Mouse (Mus musculus): Measurements from ENCODE around the gene Wnt3.

Wnt3 gene

DNA sequence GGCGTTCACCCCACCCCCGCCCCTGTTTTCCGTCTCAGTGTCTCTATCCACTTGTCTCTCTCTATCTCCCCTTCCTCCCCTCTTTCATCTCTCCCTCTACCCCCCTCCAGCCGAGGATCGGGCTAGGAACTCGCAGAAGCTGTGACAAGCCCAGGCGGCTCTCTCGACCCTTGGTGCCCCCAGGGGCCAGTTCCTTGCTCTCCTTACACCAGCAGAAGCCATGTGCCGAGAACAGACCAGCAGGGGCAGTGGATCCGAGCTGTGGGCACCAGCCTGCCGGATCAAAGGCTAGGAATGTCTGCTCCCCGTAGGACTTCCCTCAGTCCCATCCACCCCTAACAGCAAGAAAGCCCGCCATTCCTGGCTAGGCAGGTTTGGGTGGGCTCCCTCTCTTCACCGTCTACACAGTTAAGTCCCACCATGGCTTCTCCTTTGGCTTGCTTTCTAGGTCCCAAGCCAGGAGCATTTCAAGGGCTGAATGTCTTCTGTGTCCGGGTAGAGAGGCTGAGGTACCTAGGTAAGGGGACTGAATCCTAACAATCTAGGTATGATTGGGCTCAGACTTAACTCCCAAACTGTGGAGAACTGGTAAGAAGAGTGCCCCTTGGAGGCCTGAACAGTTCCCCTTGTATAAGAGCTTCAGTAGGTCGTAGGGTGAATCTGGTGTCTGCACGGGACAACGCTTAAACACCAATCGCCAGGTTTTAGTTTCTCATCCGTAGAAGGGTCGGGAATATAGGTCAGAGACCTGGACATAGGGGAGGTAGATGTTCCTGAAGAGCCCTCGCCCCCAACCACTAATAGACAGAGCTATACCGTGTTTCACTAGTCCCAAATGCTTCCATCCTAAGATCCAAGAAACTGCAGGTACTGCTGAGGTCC is 1.2 kb upstream of the Wnt3 start:
- no peak for DNase-seq (ENCODE audit: low spot score in 2 of 2)

DNA sequence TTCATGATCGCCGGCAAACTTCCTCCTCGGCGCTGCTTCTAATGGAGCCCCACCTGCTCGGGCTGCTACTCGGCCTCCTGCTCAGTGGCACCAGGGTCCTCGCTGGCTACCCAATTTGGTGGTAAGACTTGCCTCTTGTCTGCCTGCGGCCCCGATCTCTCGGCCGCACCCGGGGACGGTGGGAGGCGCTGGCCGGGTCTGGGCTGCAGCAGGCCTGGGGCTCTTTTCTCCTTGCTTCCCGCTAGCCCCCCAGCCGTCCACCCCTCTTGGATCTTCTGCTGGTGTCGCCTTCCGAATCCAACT is 229 bp downstream of the Wnt3 start:
- DNase-seq (ENCODE audit: low spot score in 2 of 2), result no peak

DNA sequence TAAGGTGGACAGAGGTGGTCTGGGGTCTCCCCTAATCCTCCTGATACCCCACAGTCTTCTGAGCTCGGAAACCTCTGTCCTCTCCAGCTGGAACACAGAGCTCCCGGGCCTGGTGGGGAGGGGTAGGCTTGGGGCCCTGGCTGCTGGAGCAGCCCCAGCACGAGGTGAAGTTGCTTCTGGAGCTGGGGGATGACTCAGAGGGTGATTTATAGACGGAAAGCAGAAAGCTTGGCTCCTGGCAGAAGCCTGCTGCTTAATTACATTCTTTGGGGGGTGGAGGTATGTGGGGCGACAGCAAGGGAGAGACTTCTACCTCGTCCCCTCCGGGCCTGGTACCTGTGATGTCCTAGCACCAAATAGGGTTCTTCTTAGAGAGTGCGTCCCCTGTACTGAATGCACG is 6.2 kb downstream of the Wnt3 start:
- DNase-seq (ENCODE audit: low spot score in 2 of 2), result no peak

DNA sequence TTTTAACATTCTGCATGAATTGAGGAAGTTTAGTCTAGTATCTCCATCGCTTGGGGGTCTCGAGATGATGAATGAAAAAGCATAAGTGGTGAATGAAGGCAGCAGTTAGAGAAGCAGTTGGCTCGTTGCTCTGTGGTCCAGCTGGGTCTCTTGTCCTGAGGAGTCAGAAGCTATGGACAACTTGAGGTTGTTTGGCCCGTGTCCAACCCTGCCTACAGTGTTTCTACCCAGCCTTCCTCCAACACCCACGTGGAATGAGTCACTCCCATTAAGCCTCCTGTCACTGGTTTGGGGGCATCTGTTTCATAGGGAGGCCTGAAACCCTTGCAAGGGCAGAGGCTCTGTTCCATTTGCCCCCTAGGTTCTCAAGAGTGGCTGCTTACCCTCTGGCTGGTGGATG is 16.0 kb downstream of the Wnt3 start:
- DNase-seq (ENCODE audit: low spot score in 2 of 2), result no peak

DNA sequence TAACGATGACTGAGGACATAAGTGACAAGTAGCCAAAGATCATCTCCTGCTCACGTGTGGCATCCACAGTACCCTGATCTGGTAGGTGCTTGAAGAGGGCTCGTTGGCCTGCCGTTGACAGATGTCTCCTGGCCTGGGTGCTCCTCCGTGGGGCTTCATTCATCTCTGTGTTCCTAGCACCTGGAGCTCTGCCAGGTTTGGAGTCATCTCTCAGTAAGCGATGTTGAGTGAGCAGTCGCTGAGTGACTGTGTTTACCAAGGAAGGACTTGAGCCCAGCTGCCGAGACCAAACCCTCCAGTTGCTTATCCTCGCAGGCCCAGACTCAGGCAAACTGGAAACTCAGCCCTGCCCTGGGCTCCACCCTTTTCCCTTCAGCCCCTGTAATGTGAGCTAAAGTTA is 27.2 kb downstream of the Wnt3 start:
- no peak for DNase-seq (ENCODE audit: low spot score in 2 of 2)

DNA sequence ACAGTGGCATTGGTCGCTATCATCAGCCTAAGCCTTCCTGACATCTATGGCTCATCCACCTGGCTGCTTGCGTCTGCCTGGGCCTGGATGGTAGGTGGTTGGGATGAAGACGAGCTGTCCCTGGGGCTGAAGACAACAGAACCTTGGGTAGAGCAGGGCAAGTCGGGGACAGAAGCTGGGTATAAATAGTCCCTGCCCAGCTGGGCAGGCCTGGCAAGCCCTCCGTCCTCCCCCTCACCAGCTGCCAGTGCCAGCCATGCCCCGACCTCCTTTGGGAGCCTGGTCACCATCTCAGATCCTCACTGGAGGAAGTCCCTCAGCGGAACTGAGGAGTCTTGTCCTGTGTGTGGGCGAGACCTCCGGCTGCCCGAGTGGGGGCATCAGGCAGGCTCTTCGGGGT is 30.2 kb downstream of the Wnt3 start:
- no peak for DNase-seq (ENCODE audit: low spot score in 2 of 2)

DNA sequence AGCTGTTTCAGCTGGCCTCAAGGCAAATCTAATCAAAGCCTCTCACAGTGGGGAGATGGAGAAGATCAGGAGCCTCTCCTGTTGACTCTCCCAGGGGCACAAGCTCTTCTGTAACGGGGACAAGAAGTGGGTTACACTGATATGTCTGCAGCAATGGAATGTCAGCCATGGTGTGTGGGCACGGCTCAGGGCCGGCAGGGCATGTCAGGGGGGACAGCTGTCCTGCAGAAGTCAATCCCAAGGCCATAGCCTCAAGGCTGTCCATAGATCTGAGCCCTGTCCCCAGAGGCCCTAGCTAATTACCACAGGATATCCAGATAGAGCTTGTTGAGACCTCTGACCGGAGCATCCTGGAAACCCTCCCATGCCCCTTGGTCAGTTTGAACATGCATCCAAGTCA is 30.9 kb downstream of the Wnt3 start:
- DNase-seq (ENCODE audit: low spot score in 2 of 2), result no peak

DNA sequence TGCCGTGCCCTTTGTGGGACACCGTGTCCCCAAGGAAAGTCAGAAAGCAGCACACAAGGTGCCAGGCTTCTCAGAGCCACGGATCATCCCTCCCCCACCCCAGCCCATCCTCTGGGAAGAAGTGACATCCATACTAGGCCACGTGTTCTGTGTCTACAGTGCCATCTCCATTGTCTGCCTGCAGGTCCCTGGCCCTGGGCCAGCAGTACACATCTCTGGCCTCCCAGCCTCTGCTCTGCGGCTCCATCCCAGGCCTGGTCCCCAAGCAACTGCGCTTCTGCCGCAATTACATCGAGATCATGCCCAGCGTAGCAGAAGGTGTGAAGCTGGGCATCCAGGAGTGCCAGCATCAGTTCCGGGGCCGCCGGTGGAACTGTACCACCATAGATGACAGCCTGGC is 34.0 kb downstream of the Wnt3 start:
- no peak for DNase-seq (ENCODE audit: low spot score in 2 of 2)

DNA sequence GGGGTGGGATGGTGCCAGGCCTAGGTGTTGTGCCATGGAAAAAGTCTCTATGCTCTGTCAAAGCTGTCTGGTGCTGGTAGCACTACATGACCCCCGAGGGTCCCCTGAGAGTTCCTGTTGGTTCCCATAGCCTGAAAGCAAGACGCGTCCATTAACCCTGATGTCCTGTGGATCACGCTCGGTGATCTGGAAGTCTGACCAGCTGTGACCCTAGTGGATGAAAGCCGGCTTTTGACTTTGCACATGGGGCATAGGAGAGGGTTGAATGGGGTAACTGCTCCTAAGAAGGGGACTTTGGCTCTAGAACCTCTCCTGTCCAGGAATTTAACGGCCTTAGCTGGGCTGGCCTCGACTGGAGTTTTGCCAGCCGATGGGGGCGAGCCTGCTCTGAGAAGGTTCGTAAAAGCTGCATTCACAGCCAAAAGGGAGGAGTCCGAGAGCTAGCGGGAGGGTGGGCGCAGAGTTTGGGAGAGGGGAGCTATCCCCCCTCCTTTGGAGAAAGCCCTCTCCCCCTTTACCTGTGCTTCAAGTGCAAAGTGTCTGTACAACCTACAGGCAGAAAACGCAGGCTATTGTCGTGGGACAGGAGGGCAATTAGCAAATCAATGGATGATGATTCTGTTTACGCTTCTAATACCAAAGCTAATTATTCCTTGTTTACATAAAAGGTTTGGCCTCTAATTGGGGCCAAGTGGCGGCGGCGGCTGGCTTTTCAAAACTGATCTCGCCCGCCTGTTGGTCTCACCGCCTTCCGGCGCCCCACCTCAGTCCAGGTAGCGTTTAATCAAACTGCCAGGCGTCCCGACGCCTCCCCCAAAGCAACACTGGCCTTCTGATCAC is 35.0 kb downstream of the Wnt3 start:
- DNase-seq (ENCODE audit: low spot score in 2 of 2), result no peak

DNA sequence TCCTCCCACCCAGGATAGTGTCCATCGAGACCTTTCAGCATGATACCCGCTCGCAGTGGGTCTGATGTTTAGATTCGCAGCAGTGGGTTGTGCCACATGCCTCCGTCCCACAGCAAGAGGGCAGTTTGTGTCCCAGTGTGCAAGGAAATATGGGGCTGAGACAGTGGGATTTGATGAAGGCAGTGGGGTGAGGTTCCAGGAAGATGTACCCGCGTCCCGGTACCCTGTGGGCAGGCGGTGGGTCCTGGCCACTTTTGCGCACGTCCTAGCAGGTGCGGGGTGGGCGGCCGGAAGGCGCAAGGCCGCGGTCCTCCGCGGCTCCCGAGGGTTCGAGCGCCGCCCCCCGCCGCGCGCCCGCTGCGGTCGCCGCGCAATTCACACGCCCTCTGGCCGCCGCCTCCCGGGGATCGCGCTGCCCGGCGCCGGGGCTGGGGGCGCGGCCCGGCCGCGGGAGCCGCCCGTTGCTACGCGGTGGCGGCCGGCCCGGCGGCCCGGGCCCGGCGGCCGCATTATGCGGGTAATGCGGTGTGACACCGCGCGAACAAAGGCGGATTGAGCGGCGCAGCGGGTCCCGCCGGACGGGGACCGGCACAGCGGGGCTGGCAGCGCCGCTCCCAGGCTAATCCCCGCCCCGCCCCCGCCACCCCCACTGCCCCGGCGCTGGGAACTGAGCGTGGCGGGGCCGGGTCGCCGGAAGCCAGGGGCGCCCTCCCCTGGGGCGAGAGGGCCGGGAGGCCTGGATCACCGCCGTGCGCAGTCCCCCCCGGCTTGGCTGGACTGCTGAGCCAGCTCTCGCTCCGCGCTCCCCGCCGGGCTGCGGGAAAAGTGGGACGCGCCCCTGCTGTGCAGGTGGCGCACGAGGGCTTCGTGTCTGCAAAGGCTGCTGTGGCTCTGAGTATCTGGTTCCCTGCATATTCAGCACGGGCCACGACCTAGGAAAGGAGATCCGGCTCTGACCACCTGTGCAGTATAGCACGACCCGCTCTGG is 36.0 kb downstream of the Wnt3 start:
- DNase-seq (ENCODE audit: low spot score in 2 of 2), result no peak

DNA sequence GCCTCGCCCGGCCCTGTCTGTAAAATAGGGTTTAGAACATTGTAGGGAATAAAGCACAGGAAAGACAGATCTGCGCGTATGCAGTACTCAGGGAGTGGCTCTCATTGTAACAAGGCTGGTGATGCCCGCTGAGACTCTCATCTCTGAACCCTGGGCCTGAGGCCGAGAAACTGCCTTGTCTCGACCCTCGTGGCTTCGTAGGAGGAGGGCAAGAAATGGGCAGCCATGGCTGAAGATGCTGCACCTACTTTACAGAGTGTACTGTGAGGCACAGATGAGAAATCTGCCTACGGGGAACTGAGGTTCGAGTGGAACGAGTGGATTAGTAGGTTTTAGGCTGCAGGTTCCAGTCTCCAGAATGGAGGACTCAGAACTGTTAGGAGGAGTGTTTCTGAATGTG is 36.7 kb downstream of the Wnt3 start:
- DNase-seq (ENCODE audit: low spot score in 2 of 2), result no peak

DNA sequence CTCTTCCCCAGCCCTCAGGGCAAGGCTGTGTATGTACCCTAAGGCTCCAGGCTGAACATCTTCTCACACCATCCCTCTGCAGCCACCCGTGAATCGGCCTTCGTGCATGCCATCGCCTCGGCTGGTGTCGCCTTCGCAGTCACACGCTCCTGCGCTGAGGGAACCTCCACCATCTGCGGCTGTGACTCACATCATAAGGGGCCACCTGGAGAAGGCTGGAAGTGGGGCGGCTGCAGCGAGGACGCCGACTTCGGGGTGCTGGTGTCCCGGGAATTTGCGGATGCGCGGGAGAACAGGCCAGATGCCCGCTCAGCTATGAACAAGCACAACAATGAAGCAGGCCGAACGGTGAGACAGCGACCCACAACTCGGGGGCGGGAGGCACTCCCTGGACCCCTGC is 37.3 kb downstream of the Wnt3 start:
- no peak for DNase-seq (ENCODE audit: low spot score in 2 of 2)

DNA sequence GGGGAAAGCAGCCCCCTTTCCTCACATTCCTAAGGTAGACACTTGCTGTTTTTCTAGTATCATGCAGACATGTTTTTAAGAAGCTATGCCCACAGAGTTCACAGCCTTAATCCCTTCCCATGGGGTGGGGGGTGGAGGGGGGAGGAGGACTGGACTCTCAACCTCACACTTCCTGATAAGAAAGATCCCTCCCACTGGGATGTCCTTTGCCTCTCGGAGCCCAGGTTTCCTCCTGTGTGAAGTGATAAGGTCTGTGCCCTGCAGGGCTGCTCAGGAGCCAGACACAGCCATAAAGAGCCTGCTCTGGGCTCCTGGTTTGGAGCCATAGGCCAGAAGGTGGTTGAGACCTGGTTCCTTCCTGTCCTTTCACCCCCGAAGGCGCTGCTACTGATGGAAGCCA is 40.9 kb downstream of the Wnt3 start:
- no peak for DNase-seq (ENCODE audit: low spot score in 2 of 2)

DNA sequence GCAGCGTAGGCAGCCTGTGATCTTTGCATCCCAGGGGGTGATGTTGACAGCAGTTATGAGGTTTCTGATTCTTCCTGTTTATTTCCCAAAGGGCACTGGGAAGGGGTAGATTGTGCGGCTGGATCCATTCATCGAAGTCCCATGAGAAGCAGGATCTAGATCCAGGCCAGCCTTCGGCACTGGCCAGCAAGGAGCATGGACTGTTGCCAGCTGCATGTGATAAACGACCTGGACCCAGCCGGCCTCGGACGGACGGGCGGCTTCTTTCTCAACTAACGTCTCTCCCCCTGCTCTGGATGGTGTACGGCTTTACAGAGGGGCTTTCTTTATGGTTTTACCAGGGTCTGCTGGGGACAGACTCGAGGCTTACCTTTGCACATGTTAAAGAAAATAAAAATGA is 42.0 kb downstream of the Wnt3 start:
- no peak for DNase-seq (ENCODE audit: low spot score in 2 of 2)

DNA sequence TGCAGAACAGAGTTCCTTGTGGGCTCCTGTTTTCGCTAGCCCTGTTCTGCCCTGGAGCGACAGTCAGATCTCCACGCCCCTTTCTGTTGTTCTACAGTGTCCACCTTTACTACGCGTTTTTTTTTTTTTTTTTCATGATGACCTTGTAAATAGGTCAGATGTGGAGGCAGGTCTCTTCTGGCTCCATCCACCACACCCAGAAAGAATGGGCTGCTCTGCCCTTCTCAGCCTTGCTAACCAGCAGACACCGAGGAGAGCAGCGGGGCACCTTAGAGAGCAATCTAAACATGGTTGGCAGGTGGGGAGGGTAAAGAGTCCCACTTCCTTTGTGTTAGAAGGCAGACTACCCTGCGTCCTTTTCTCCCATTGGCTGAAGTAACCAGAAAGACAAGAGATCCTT is 42.8 kb downstream of the Wnt3 start:
- DNase-seq (ENCODE audit: low spot score in 2 of 2), result no peak

DNA sequence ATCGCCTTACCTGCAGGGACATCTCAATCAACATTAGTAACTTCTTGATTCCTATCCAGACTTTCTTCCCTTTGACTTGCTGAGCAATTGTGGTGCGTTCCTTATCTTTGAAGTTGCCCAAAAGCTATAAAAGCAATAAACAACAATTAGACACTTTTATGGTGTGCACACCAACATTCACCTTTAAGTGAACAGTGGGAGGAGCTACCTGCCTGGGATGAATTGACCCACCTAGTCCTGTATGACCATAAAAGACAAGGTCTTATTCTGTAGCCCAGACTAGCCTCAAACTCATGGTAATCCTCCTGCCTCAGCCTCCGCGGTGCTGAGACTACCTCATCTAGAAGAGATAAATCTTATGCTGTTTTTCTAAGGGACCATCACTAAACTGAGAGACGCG is 53.3 kb downstream of the Wnt3 start:
- no peak for DNase-seq (ENCODE audit: low spot score in 2 of 2)

DNA sequence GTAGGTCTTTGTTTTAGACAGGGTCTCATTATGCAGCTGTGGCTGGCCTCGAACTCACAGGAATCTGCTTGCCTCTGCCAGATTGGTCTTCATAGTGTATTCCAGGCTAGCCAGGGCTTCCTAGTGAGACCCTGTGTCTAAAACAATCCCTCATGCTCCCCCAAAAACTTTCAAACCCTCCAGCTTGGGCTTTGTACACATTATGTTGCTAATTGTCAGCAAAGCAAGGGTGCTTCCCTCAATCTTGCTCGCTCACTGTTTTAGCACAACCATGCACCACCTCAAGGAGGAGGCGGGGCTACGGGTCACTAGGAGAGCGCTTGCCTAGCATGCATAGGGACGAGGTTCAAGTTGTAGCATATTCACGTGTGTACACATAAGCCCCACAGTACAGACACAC is 54.9 kb downstream of the Wnt3 start:
- no peak for DNase-seq (ENCODE audit: low spot score in 2 of 2)

DNA sequence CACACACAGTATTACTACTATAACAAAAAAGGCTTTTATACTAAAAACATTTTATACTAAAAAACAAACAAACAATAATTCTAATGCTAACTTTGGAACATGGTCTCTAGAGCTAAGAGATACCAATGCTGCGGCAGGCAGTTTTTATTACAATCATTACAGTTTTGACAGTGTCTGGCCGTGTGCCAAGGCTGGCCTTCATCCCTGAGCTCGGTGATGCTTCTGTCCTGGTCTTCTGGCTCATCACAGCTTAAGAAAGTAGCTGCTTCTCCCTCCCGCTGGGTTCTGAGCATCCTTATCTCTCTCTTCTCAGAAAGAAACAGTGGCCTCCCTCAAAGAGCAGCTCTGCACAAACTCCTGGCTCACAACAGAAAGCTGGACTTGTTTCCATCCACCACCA is 56.0 kb downstream of the Wnt3 start:
- no peak for DNase-seq (ENCODE audit: low spot score in 2 of 2)

DNA sequence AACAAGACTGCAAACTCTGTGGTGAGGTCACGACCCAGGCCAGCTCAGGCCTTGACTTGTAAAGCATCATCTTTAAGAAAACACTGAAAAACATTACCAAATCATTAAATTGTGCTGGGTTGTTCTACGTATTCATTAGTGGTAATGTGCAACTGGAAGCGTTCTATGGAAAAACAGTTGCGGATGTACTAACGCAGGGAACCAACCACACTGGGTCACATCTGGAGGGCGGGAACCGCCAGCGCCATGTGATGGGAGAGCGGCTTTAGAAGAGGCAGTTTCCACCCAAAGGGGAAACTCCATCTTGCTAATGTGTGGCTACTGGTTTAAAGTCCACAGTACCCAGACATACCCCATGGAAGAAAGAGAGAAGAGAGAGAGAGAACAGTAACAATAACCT is 56.5 kb downstream of the Wnt3 start:
- no peak for DNase-seq (ENCODE audit: low spot score in 2 of 2)

DNA sequence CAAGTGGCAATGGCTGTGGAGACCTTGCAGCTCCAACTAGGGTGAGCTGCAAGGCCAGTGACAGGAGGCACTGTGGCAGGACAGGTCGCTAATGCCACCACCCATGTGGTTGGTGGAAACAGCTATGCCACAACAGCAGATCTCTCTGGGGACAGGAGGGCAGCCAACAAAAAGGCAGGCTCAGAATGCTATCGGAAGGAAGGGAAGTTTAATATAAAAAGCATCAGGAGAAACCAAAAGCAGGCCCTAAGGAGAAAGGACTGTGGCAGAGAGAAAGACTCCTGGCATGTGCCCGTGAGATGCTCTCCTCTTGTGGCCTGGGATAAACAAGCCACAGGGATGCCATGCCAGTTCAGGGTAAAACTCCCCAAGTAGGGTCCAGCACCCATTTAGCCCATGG is 57.8 kb downstream of the Wnt3 start:
- no peak for DNase-seq (ENCODE audit: low spot score in 2 of 2)

DNA sequence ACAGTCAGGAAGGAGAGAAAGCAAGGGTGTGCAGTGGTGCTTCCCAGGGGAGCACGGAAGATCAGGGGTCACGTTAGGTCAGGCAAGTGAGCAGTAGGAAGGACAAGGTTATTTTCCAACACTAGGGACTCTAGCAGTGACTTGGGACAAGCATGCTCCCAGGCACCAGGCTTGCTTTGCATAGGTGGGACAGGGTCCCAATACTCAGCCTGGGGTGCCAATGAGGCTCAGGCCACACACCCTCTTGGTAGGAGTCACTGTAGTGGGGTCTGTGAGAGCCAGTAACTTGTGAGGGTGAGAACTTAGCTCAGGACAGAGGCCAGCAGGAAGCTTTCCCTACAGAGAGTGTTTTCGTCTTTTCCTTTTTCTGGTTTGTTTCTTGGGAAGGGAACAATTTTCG is 58.4 kb downstream of the Wnt3 start:
- no peak for DNase-seq (ENCODE audit: low spot score in 2 of 2)

DNA sequence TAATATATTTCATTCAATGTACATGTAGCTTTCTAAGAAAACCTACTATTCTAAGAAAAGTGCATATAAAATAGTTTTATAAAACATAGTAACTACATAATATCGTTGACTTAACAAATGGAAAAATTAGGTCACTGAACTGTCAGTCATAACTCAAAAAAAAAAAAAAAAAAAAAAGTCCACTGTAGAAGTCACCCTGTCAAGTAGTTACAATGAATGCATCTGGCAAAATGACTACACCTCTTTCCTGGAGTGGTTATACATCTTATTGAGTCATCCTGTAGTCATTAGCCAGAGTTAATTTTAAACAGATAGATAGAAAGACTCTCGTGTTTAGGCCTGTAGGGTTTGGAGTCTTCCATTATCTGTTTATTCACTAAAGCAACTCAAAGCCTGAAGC is 65.0 kb downstream of the Wnt3 start:
- DNase-seq (ENCODE audit: low spot score in 2 of 2), result no peak
